Mouse (Mus musculus) midbrain, embryonic 13.5 days (tissue): ENCODE measurements around the gene Gas2l1. TPM values are rescaled to one million over a fixed set of nuclear protein-coding genes. Genes with fewer than 3 reads are reported as not detected.

Experiments
- ATAC-seq: fragments of 200-750 bp; cut with Nextera tagmentation; 2 replicates; pipeline ENCODE4 v1.8.0; 2017; ENCODE audit warnings: mild to moderate bottlenecking, moderate TSS enrichment, moderate library complexity
- H3K27ac ChIP-seq: fragments of 300-500 bp; sonication (generic); 2 replicates; pipeline ENCODE4 v1.5.1; 2015; ENCODE audit warnings: inconsistent platforms, mild to moderate bottlenecking, moderate library complexity
- H3K27me3 ChIP-seq: fragments of 300-500 bp; sonication (generic); 2 replicates; pipeline ENCODE4 v1.6.1; 2015; ENCODE audit warnings: mild to moderate bottlenecking, inconsistent platforms
- H3K36me3 ChIP-seq: fragments of 300-500 bp; sonication (generic); 2 replicates; pipeline ENCODE4 v1.6.1; 2015; ENCODE audit warnings: mild to moderate bottlenecking, inconsistent platforms
- H3K4me1 ChIP-seq: fragments of 300-500 bp; sonication (generic); replicated peaks from 2 replicates; pipeline ENCODE4 v1.6.1; 2015; ENCODE audit warnings: inconsistent platforms
- H3K4me2 ChIP-seq: fragments of 300-500 bp; sonication (generic); replicated peaks from 2 replicates; pipeline ENCODE4 v1.6.1; 2015; ENCODE audit warnings: moderate library complexity, mild to moderate bottlenecking, inconsistent platforms
- H3K4me3 ChIP-seq: fragments of 300-500 bp; sonication (generic); replicated peaks from 2 replicates; pipeline ENCODE4 v1.5.1; 2015; ENCODE audit warnings: mild to moderate bottlenecking, inconsistent platforms
- H3K9ac ChIP-seq: fragments of 300-500 bp; sonication (generic); replicated peaks from 2 replicates; pipeline ENCODE4 v1.6.1; 2015; ENCODE audit warnings: mild to moderate bottlenecking, inconsistent platforms
- H3K9me3 ChIP-seq: fragments of 300-500 bp; sonication (generic); 2 replicates; pipeline ENCODE4 v1.6.1; 2016; ENCODE audit warnings: mild to moderate bottlenecking, inconsistent platforms
- WGBS: fragments of 180-500 bp; shearing (Covaris S2); methylation state at CpG from one replicate; pipeline ENCODE4 v1.1.7; 2015; 5-methylcytosine and 5-hydroxymethylcytosine counted together
- polyA plus RNA-seq: library from polyadenylated mRNA; unstranded; fragments of >200 nt; fragmentation: Nextera tagmentation; extraction: Ambion mirVana; gene quantifications from 2 replicates; pipeline ENCODE4 v1.2.1, GENCODE M21; 2015

Gas2l1 gene
- polyA plus RNA-seq: 13.0 and 20.9 TPM in 2 replicates

- Histone ChIP-seq H3K4me2 (peak within 1 kb of the TSS; percentile 86), H3K9ac (peak within 1 kb of the TSS; percentile 80), H3K4me3 (peak within 1 kb of the TSS; percentile 69), H3K4me1 (peaks cover 48% of the 10 kb centered on the region), H3K27ac (no peak within 1 kb of the TSS; the same call in 1 of the 2 replicates), H3K9me3 (no peaks in the 10 kb centered on the region), H3K27me3 (peaks cover 47% of the 10 kb centered on the region), H3K36me3 (peaks cover 23% of the 10 kb centered on the region)
- peak; percentile 84 for ATAC-seq
- WGBS: under 1% methylated on average over 46 of the region's 50 CpGs
Observed at GRCm38 (mm10) chr11:5065056-5065821, at the start of gene Gas2l1. Gene Gas2l1, minus strand, starts transcription at chr11:5065327.

GRCm38 (mm10) chr11:5113645-5114044 lies 48.5 kb upstream of the Gas2l1 start:
- Histone ChIP-seq H3K9ac (no peak overlapping the region), H3K27me3 (no peaks in the 10 kb centered on the region), H3K36me3 (no peaks in the 10 kb centered on the region), H3K4me3 (no peak overlapping the region), H3K4me1 (peaks cover 6% of the 10 kb centered on the region; the same call in 1 of the 2 replicates), H3K27ac (no peak overlapping the region), H3K9me3 (no peaks in the 10 kb centered on the region), H3K4me2 (no peak overlapping the region)
- no peak for ATAC-seq
- WGBS: 84% methylated on average over 7 of the region's 7 CpGs

GRCm38 (mm10) chr11:5109441-5109840 lies 44.3 kb upstream of the Gas2l1 start:
- Histone ChIP-seq H3K36me3 (peaks cover 12% of the 10 kb centered on the region), H3K4me3 (no peak overlapping the region), H3K4me1 (peaks cover 6% of the 10 kb centered on the region; the same call in 1 of the 2 replicates), H3K27me3 (no peaks in the 10 kb centered on the region), H3K9ac (no peak overlapping the region), H3K27ac (no peak overlapping the region), H3K9me3 (no peaks in the 10 kb centered on the region), H3K4me2 (no peak overlapping the region)
- no peak for ATAC-seq
- WGBS: 78% methylated on average over 8 of the region's 8 CpGs

GRCm38 (mm10) chr11:5103986-5104509 lies 38.9 kb upstream of the Gas2l1 start:
- H3K9ac ChIP-seq: no peak overlapping the region
- 97% methylated on average over 4 of the region's 4 CpGs for WGBS

GRCm38 (mm10) chr11:5102384-5102783 lies 37.3 kb upstream of the Gas2l1 start:
- WGBS: 91% methylated on average over 7 of the region's 7 CpGs
- no peak overlapping the region for H3K9ac ChIP-seq
- H3K4me1 ChIP-seq: peaks cover 21% of the 10 kb centered on the region
- no peaks in the 10 kb centered on the region for H3K9me3 ChIP-seq
- ATAC-seq: no peak
- H3K36me3 ChIP-seq: peaks cover 25% of the 10 kb centered on the region
- no peak overlapping the region for H3K27ac ChIP-seq
- no peak overlapping the region for H3K4me3 ChIP-seq
- H3K27me3 ChIP-seq: no peaks in the 10 kb centered on the region
- H3K4me2 ChIP-seq: no peak overlapping the region

More at GRCm38 (mm10) chr11:5103986-5104509, 38.9 kb upstream of the Gas2l1 start:
- peaks cover 25% of the 10 kb centered on the region for H3K36me3 ChIP-seq
- no peak for ATAC-seq
- H3K27ac ChIP-seq: no peak overlapping the region
- no peaks in the 10 kb centered on the region for H3K9me3 ChIP-seq
- H3K4me1 ChIP-seq: peaks cover 17% of the 10 kb centered on the region
- H3K4me2 ChIP-seq: no peak overlapping the region
- no peak overlapping the region for H3K4me3 ChIP-seq
- H3K27me3 ChIP-seq: no peaks in the 10 kb centered on the region

- Histone ChIP-seq H3K4me3 (no peak overlapping the region), H3K27me3 (no peaks in the 10 kb centered on the region), H3K9ac (no peak overlapping the region), H3K4me2 (no peak overlapping the region), H3K4me1 (peaks cover 28% of the 10 kb centered on the region), H3K36me3 (peaks cover 25% of the 10 kb centered on the region), H3K9me3 (no peaks in the 10 kb centered on the region), H3K27ac (no peak overlapping the region)
- WGBS: 90% methylated on average over 6 of the region's 6 CpGs
- no peak for ATAC-seq
Observed at GRCm38 (mm10) chr11:5101641-5102040, 36.5 kb upstream of the Gas2l1 start.

- peaks cover 36% of the 10 kb centered on the region for H3K4me1 ChIP-seq
- H3K27me3 ChIP-seq: no peaks in the 10 kb centered on the region
- peak overlapping the region; percentile 92; the same call in 1 of the 2 replicates for H3K27ac ChIP-seq
- peaks cover 25% of the 10 kb centered on the region for H3K36me3 ChIP-seq
- H3K9me3 ChIP-seq: no peaks in the 10 kb centered on the region
- peak overlapping the region; percentile 76 for H3K4me2 ChIP-seq
- peak overlapping the region; percentile 99 for H3K4me3 ChIP-seq
- H3K9ac ChIP-seq: peak overlapping the region; percentile 99
- 49% methylated on average over 5 of the region's 5 CpGs for WGBS
- no peak for ATAC-seq
Observed at GRCm38 (mm10) chr11:5100801-5101200, 35.7 kb upstream of the Gas2l1 start.

- Histone ChIP-seq H3K27ac (peak overlapping the region; percentile 92), H3K9me3 (no peaks in the 10 kb centered on the region), H3K9ac (peak overlapping the region; percentile 99), H3K4me2 (peak overlapping the region; percentile 76), H3K4me3 (peak overlapping the region; percentile 99), H3K27me3 (no peaks in the 10 kb centered on the region), H3K36me3 (peaks cover 20% of the 10 kb centered on the region), H3K4me1 (peaks cover 38% of the 10 kb centered on the region)
- under 1% methylated on average over 7 of the region's 7 CpGs for WGBS
- no peak for ATAC-seq
Observed at GRCm38 (mm10) chr11:5100283-5100682, 35.2 kb upstream of the Gas2l1 start.

GRCm38 (mm10) chr11:5099576-5100183 lies 34.6 kb upstream of the Gas2l1 start:
- peak overlapping the region; percentile 76 for H3K4me2 ChIP-seq
- H3K36me3 ChIP-seq: peaks cover 15% of the 10 kb centered on the region; the same call in 1 of the 2 replicates
- H3K4me1 ChIP-seq: peaks cover 38% of the 10 kb centered on the region
- WGBS: 0% methylated on average over 31 of the region's 31 CpGs
- ATAC-seq: peak; percentile 84
- H3K4me3 ChIP-seq: peak overlapping the region; percentile 99
- H3K27me3 ChIP-seq: no peaks in the 10 kb centered on the region
- peak overlapping the region; percentile 99 for H3K9ac ChIP-seq
- no peaks in the 10 kb centered on the region for H3K9me3 ChIP-seq
- H3K27ac ChIP-seq: peak overlapping the region; percentile 92

GRCm38 (mm10) chr11:5098736-5099542 lies 33.8 kb upstream of the Gas2l1 start, which contains the start of the genes Rhbdd3 and Ewsr1:
Gene Rhbdd3, plus strand, starts transcription at chr11:5098926.
Gene Ewsr1, minus strand, starts transcription at chr11:5099266.
- Histone ChIP-seq H3K27ac (peak within 1 kb of the TSS; percentile 92), H3K4me1 (peaks cover 41% of the 10 kb centered on the region), H3K9me3 (no peaks in the 10 kb centered on the region), H3K4me2 (peak within 1 kb of the TSS; percentile 95), H3K36me3 (peaks cover 9% of the 10 kb centered on the region; the same call in 1 of the 2 replicates), H3K27me3 (no peaks in the 10 kb centered on the region), H3K9ac (peak within 1 kb of the TSS; percentile 99), H3K4me3 (peak within 1 kb of the TSS; percentile 99)
- peak; percentile 90 for ATAC-seq
- WGBS: under 1% methylated on average over 73 of the region's 92 CpGs

GRCm38 (mm10) chr11:5098035-5098735 lies 33.1 kb upstream of the Gas2l1 start:
- WGBS: under 1% methylated on average over 44 of the region's 44 CpGs
- H3K9ac ChIP-seq: peak overlapping the region; percentile 99
- no peaks in the 10 kb centered on the region for H3K9me3 ChIP-seq
- H3K4me2 ChIP-seq: peak overlapping the region; percentile 95
- no peaks in the 10 kb centered on the region for H3K27me3 ChIP-seq
- peak; percentile 53 for ATAC-seq
- H3K27ac ChIP-seq: peak overlapping the region; percentile 92
- H3K36me3 ChIP-seq: peaks cover 1% of the 10 kb centered on the region; the same call in 1 of the 2 replicates
- peaks cover 42% of the 10 kb centered on the region for H3K4me1 ChIP-seq
- H3K4me3 ChIP-seq: peak overlapping the region; percentile 99
